Mouse (Mus musculus) small intestine, adult 2 months (tissue): ENCODE measurements around the gene Mtm1. TPM values are rescaled to one million over a fixed set of nuclear protein-coding genes. Genes with fewer than 3 reads are reported as not detected.

Experiments used
- H3K27ac ChIP-seq: fragments of 200-500 bp; 2 replicates; pipeline ENCODE4 v1.5.1; 2012; ENCODE audit warnings: low read depth, low read length, control low read depth, inconsistent platforms; ENCODE audit not compliant: insufficient read depth
- H3K27me3 ChIP-seq: fragments of 200-500 bp; 2 replicates; pipeline ENCODE4 v1.6.1; 2012; ENCODE audit warnings: mild to moderate bottlenecking, moderate library complexity, low read length, inconsistent platforms; ENCODE audit not compliant: control insufficient read depth, insufficient read depth
- H3K36me3 ChIP-seq: fragments of 200-500 bp; 2 replicates; pipeline ENCODE4 v1.6.1; 2012; ENCODE audit warnings: mild to moderate bottlenecking, low read length, control low read depth, inconsistent platforms; ENCODE audit not compliant: control insufficient read depth, insufficient read depth
- H3K4me1 ChIP-seq: fragments of 200-500 bp; 2 replicates; pipeline ENCODE4 v1.6.1; 2012; ENCODE audit warnings: low read length, inconsistent platforms, mixed read lengths; ENCODE audit not compliant: control insufficient read depth, insufficient read depth, insufficient read length
- H3K4me3 ChIP-seq: fragments of 200-500 bp; 2 replicates; pipeline ENCODE4 v1.5.1; 2012; ENCODE audit warnings: low read depth, mild to moderate bottlenecking, control low read depth, inconsistent platforms, low read length, moderate library complexity
- CTCF ChIP-seq: fragments of 200-500 bp; IDR thresholded peaks from 2 replicates; pipeline ENCODE4 v1.5.1; 2012; ENCODE audit warnings: low read depth, mild to moderate bottlenecking, control low read depth, inconsistent platforms, low read length, moderate library complexity, mixed read lengths; ENCODE audit not compliant: insufficient replicate concordance, insufficient read length; ENCODE audit errors: extremely low read depth
- POLR2A ChIP-seq: fragments of 200-500 bp; IDR thresholded peaks from 2 replicates; pipeline ENCODE4 v1.6.1; 2012; ENCODE audit warnings: low read depth, mild to moderate bottlenecking, control low read depth, inconsistent platforms, low read length, moderate library complexity
- WGBS: fragments of 180-500 bp; shearing (Covaris S2); methylation state at CpG from one replicate; pipeline ENCODE4 v1.1.7; 2018; 5-methylcytosine and 5-hydroxymethylcytosine counted together
- polyA plus RNA-seq: library from polyadenylated mRNA; depleted of rRNA; stranded (reverse); fragments of >200 nt; gene quantifications from 2 replicates; pipeline ENCODE4 v1.2.3, GENCODE M21; 2012; rRNA removed

Mtm1 gene
- 0.83 and 2.6 TPM in 2 replicates for polyA plus RNA-seq

- Histone ChIP-seq H3K27me3 (no peaks in the 10 kb centered on the region), H3K27ac (no peak within 1 kb of the TSS), H3K4me3 (no peak within 1 kb of the TSS), H3K4me1 (no peaks in the 10 kb centered on the region), H3K36me3 (no peaks in the 10 kb centered on the region)
- TF ChIP-seq POLR2A (no peak), CTCF (no peak)
- 96% methylated on average over 1 of the region's 1 CpGs for WGBS
These were observed at the start of gene Mtm1 for GRCm38 (mm10) chrX:71210467-71210866. Gene Mtm1 (plus strand): TSS chrX:71210767.

GRCm38 (mm10) chrX:71181526-71181925, 29.0 kb upstream of the Mtm1 start:
- Histone ChIP-seq H3K4me1 (no peaks in the 10 kb centered on the region), H3K4me3 (no peak overlapping the region), H3K27me3 (no peaks in the 10 kb centered on the region), H3K36me3 (no peaks in the 10 kb centered on the region), H3K27ac (no peak overlapping the region)
- no peak for TF ChIP-seq POLR2A
- TF ChIP-seq CTCF: no peak
- WGBS: 85% methylated on average over 3 of the region's 3 CpGs

- 80% methylated on average over 4 of the region's 4 CpGs for WGBS
- H3K27ac ChIP-seq: no peak overlapping the region
- no peak overlapping the region for H3K4me3 ChIP-seq
- TF ChIP-seq CTCF: no peak
- no peak for TF ChIP-seq POLR2A
- H3K36me3 ChIP-seq: no peaks in the 10 kb centered on the region
- H3K27me3 ChIP-seq: no peaks in the 10 kb centered on the region
- H3K4me1 ChIP-seq: no peaks in the 10 kb centered on the region
These were observed 26.9 kb upstream of the Mtm1 start for GRCm38 (mm10) chrX:71183671-71184070.

GRCm38 (mm10) chrX:71186396-71186795, 24.2 kb upstream of the Mtm1 start:
- Histone ChIP-seq H3K27ac (no peak overlapping the region), H3K27me3 (no peaks in the 10 kb centered on the region), H3K4me1 (no peaks in the 10 kb centered on the region), H3K36me3 (no peaks in the 10 kb centered on the region), H3K4me3 (no peak overlapping the region)
- 47% methylated on average over 1 of the region's 1 CpGs for WGBS
- TF ChIP-seq POLR2A: no peak
- TF ChIP-seq CTCF: no peak

GRCm38 (mm10) chrX:71204776-71205175, 5.8 kb upstream of the Mtm1 start:
- TF ChIP-seq CTCF (no peak), POLR2A (no peak)
- H3K27me3 ChIP-seq: no peaks in the 10 kb centered on the region
- 73% methylated on average over 2 of the region's 2 CpGs for WGBS
- no peak overlapping the region for H3K27ac ChIP-seq
- no peaks in the 10 kb centered on the region for H3K4me1 ChIP-seq
- no peak overlapping the region for H3K4me3 ChIP-seq
- H3K36me3 ChIP-seq: no peaks in the 10 kb centered on the region

GRCm38 (mm10) chrX:71205821-71206542, 4.6 kb upstream of the Mtm1 start:
- H3K36me3 ChIP-seq: no peaks in the 10 kb centered on the region
- WGBS: 93% methylated on average over 1 of the region's 1 CpGs
- no peaks in the 10 kb centered on the region for H3K4me1 ChIP-seq
- no peaks in the 10 kb centered on the region for H3K27me3 ChIP-seq
- no peak overlapping the region for H3K4me3 ChIP-seq
- no peak for TF ChIP-seq CTCF
- no peak for TF ChIP-seq POLR2A
- no peak overlapping the region for H3K27ac ChIP-seq

GRCm38 (mm10) chrX:71206595-71206994, 4.0 kb upstream of the Mtm1 start:
- H3K27ac ChIP-seq: no peak overlapping the region
- no peaks in the 10 kb centered on the region for H3K27me3 ChIP-seq
- no peaks in the 10 kb centered on the region for H3K36me3 ChIP-seq
- H3K4me1 ChIP-seq: no peaks in the 10 kb centered on the region
- WGBS: 33% methylated on average over 1 of the region's 1 CpGs
- no peak overlapping the region for H3K4me3 ChIP-seq
- TF ChIP-seq POLR2A (no peak), CTCF (no peak)
